Mouse (Mus musculus): ENCODE data around the gene Cdkl1.

GRCm38 (mm10) chr12:69788380-69788779 lies 2.7 kb downstream of the Cdkl1 start:
- no peak for TF ChIP-seq POLR2A (IDR thresholded peaks at IDR 0.05; ENCODE audit: insufficient read length, low read depth)
- no peak for TF ChIP-seq MAX (IDR thresholded peaks at IDR 0.05; ENCODE audit: low read depth)
- TF ChIP-seq MYOD1 (IDR thresholded peaks at IDR 0.05; ENCODE audit: control insufficient read depth in 1 of 3, insufficient read length in 2 of 3, low read depth in 2 of 3): no peak
- no peak for TF ChIP-seq E2F4 (IDR thresholded peaks at IDR 0.05; ENCODE audit: insufficient read depth)
- TF ChIP-seq POLR2AphosphoS2 (IDR thresholded peaks at IDR 0.05; ENCODE audit: insufficient read length, low read depth): no peak
- TF ChIP-seq USF1 (IDR thresholded peaks at IDR 0.05; ENCODE audit: low read depth): no peak
- TF ChIP-seq TCF3 (IDR thresholded peaks at IDR 0.05; ENCODE audit: insufficient read length, low read depth): no peak
- no peak for TF ChIP-seq TCF12 (IDR thresholded peaks at IDR 0.05; ENCODE audit: insufficient read depth, poor library complexity, severe bottlenecking)

Data from myocyte (in vitro differentiated cells).